ENCODE assay signal across 12 mouse cellular contexts in the genomic region with DNA sequence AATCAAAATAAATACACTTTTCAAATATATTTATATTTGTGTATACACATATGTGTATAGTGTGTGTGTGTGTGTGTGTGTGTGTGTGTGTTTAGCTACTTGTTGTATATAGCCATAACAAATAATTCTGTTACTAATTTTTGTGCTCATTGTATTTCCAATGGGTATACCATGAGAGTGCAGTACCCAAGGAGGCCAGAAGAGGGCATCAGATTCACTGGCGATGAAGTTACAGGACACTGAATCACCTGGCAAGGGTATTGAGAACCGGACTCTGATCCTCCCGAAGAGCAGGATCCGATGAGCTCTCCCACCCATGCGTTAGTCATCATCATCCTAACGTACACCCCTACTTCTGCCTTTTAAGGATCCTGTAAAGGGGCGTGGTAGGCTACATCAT.
A peak's percentile ranks its signal among the peaks of the same experiment; 100 is the strongest.
DNase-seq lines count a peak whose midpoint lies in the region; ATAC-seq and TF ChIP-seq lines count a peak whose summit lies in the region.
"Had no signal": no experiment of that assay in that cellular context is flagged by ENCODE, and none has a peak within 500 bp of the region (broad histone marks: within the 10 kb centered on the region; RNA-seq: fewer than 3 reads in every experiment).

No protein-coding gene starts in this region.

- H3K36me3 ChIP-seq in thymus, adult 2 months (ENCODE audit: control insufficient read depth, insufficient read depth, low read length), result no peaks in the 10 kb centered on the region
- H3K36me3 ChIP-seq in hindbrain, embryonic 13.5 days, result no peaks in the 10 kb centered on the region
- H3K36me3 ChIP-seq: embryonic facial prominence, embryonic 15.5 days; hindbrain, embryonic 15.5 days had no signal

- no peaks in the 10 kb centered on the region for H3K9me3 ChIP-seq in hindbrain, embryonic 13.5 days
- H3K9me3 ChIP-seq: embryonic facial prominence, embryonic 15.5 days; hindbrain, embryonic 15.5 days had no signal

- no peak overlapping the region for H3K4me3 ChIP-seq in thymus, adult 2 months (ENCODE audit: control insufficient read depth, insufficient read depth, low read length)
- no peak overlapping the region for H3K4me3 ChIP-seq in hindbrain, embryonic 13.5 days
- H3K4me3 ChIP-seq: embryonic facial prominence, embryonic 15.5 days; hindbrain, embryonic 15.5 days had no signal

- peak; percentile 17 for DNase-seq in heart, postnatal 4 days
- DNase-seq in heart, postnatal 25 days (ENCODE audit: low spot score), result no peak
- DNase-seq in thymus, postnatal 14 days, result peak; percentile 8
- DNase-seq in thymus, adult 2 months, result no peak
- DNase-seq in ZHBTc4 (ENCODE audit: low read depth, low spot score), result peak; percentile 63
- no peak for DNase-seq in gastrocnemius, adult 8-10 months (ENCODE audit: low spot score in 2 of 2)
- no peak for DNase-seq in thymus, postnatal 36 days
- DNase-seq: adrenal gland, adult 2 months had no signal

- no peak overlapping the region for H3K9ac ChIP-seq in hindbrain, embryonic 13.5 days
- H3K9ac ChIP-seq: embryonic facial prominence, embryonic 15.5 days; hindbrain, embryonic 15.5 days had no signal

- H3K27me3 ChIP-seq in thymus, adult 2 months (ENCODE audit: control insufficient read depth, insufficient read depth, low read length), result no peaks in the 10 kb centered on the region
- H3K27me3 ChIP-seq in hindbrain, embryonic 13.5 days, result no peaks in the 10 kb centered on the region
- H3K27me3 ChIP-seq: embryonic facial prominence, embryonic 15.5 days; hindbrain, embryonic 15.5 days had no signal

- intact Hi-C loops in heart, postnatal 25 days (cut with DNase I), result no loop called here

- no peak overlapping the region for H3K27ac ChIP-seq in thymus, adult 2 months (ENCODE audit: control insufficient read depth, insufficient read depth, low read length)
- no peak overlapping the region for H3K27ac ChIP-seq in hindbrain, embryonic 13.5 days
- H3K27ac ChIP-seq: embryonic facial prominence, embryonic 15.5 days; hindbrain, embryonic 15.5 days had no signal

- no peak for TF ChIP-seq CTCF in thymus, adult 2 months (IDR thresholded peaks at IDR 0.05; ENCODE audit: borderline replicate concordance, control insufficient read depth, extremely low read depth, insufficient read depth, low read length, poor library complexity)

- no peak for TF ChIP-seq POLR2A in thymus, adult 2 months (IDR thresholded peaks at IDR 0.05; ENCODE audit: control insufficient read depth, extremely low read depth, insufficient read depth, low read length, poor library complexity)

- ATAC-seq in hindbrain, embryonic 13.5 days (ENCODE audit: low FRiP score), result no peak

- 89% methylated on average over 7 of the region's 7 CpGs for WGBS in thymus, adult 2 months
- 79% methylated on average over 7 of the region's 7 CpGs for WGBS in hindbrain, embryonic 13.5 days

- H3K4me2 ChIP-seq in hindbrain, embryonic 13.5 days, result no peak overlapping the region
- H3K4me2 ChIP-seq: embryonic facial prominence, embryonic 15.5 days; heart, embryonic 11.5 days; hindbrain, embryonic 15.5 days had no signal

- no peaks in the 10 kb centered on the region for H3K4me1 ChIP-seq in thymus, adult 2 months (replicated peaks; ENCODE audit: control insufficient read depth, insufficient read depth, low read length)
- no peaks in the 10 kb centered on the region for H3K4me1 ChIP-seq in hindbrain, embryonic 13.5 days (replicated peaks)
- H3K4me1 ChIP-seq: embryonic facial prominence, embryonic 15.5 days; hindbrain, embryonic 15.5 days had no signal

Comparison
In these comparisons a context has a peak if more than half of its experiments do, and no peak if none do; other contexts are left out.
1. DNase-seq: peak in heart, postnatal 4 days (single experiment), thymus, postnatal 14 days (single experiment) and ZHBTc4 (single experiment); none in heart, postnatal 25 days (single experiment), thymus, adult 2 months (single experiment), gastrocnemius, adult 8-10 months (0 of 2) and thymus, postnatal 36 days (0 of 2).